Mouse (Mus musculus) left cerebral cortex, adult 9 months (tissue): Measurements from ENCODE around the gene Jam3.

Source experiments
- DNase-seq, 2 experiments: peaks; one replicate each; pipeline ENCODE4 v3.0.0; 2022; ENCODE audit warnings: low spot score in 2 of 2

The Jam3 gene

GRCm38 (mm10) chr9:27154763-27155530 is at the start of gene Jam3:
Gene Jam3 (minus strand): TSS chr9:27155421.
- DNase-seq: peak; percentile 82 to 95

- DNase-seq: no peak
Measured at GRCm38 (mm10) chr9:27204201-27204600, 49.0 kb upstream of the Jam3 start.

DNA sequence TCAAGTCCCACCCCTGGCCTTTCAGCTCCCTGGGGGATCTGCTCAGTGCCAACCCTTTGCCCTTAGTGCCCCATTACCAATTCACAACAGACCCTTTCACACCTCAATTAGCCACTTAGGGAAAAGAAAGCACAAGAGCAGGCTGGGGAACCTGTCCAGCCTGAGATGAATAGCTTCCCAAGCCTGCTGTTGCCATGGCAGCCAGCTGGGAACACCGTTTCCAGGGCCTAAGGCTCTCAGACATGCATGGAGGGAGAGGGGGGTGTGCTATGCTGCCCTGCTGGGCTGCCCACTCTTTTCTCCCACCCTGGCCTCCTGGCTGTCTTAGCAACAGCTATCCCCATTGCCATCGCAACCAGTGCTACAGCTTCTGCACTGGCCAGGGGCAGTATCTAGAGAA is 47.9 kb upstream of the Jam3 start:
- peak in 1 of 2 experiments; percentile 80 for DNase-seq

GRCm38 (mm10) chr9:27201472-27202219 is 46.4 kb upstream of the Jam3 start:
- peak in 1 of 2 experiments; percentile 68 for DNase-seq

DNA sequence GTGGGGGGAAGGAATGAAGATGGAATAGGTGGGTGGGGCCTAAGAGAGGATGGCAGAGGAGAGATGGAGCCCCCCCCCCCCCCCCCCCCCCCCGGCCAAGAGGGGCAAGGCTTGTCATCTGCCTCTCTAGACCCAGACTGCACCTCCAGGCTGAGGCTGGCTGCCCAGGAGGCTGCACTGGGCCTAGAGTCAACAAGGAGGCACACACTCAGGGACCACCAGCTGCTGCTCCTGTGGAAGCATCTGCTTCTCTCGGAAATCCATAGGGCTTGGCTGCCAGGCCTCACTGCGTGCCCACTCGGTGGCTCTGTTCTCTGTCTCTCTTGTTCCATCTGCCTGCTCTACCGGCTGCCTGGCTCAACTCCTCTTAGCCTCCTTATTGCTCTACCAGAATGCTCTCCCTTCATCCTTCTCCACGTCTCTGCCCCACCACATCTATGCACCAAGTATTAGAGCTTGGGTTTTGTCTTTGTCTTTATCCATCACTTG is 38.4 kb upstream of the Jam3 start:
- peak in 1 of 2 experiments; percentile 83 for DNase-seq

GRCm38 (mm10) chr9:27192761-27193591 is 37.8 kb upstream of the Jam3 start:
- no peak for DNase-seq

- DNase-seq: peak; percentile 75 to 90
Measured at GRCm38 (mm10) chr9:27192001-27192760, 37.0 kb upstream of the Jam3 start.

DNA sequence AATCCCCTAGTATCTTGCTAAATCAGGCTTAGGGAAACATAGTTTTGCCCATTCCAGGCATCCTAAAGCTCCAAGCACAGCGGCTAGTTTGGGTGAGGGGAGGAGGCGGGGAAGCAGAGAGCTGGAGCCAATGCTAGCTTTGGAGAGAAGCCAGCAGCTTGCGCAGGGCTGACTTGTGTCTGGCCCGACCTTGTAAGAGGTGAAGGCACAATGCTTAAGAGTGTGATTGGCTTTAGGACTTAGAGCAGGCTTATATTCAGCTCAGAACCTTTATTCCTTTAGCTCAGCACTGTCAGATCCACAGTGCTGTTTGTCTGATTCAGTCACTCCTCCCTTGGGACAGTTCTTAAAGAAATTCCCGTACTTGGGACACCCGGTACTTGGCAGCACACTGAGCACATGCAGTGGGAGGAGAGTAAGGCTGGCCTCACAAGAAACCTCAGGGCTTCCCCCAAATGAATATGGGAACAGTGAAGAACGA is 36.3 kb upstream of the Jam3 start:
- no peak for DNase-seq

GRCm38 (mm10) chr9:27190461-27190860 is 35.2 kb upstream of the Jam3 start:
- DNase-seq: peak in 1 of 2 experiments; percentile 51

DNA sequence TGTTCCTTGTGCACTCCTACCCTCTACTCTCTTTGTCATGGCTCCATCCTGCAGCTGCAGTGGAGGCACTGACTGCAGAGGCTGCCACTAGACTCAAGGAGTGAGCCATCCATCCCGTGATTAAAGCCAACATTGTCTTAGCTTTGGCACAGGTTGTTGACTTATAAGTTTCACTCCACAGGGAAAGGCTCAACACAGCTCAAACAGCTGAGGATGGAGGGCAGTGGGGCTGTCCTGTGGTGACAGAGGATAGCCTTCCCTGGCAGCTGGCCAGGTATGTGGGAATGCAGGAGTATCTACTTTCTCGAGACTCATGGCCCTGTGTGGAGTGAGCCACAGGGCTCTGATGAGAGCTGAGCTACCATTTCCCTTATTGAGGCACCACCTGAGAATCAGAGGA is 34.1 kb upstream of the Jam3 start:
- DNase-seq: no peak

DNA sequence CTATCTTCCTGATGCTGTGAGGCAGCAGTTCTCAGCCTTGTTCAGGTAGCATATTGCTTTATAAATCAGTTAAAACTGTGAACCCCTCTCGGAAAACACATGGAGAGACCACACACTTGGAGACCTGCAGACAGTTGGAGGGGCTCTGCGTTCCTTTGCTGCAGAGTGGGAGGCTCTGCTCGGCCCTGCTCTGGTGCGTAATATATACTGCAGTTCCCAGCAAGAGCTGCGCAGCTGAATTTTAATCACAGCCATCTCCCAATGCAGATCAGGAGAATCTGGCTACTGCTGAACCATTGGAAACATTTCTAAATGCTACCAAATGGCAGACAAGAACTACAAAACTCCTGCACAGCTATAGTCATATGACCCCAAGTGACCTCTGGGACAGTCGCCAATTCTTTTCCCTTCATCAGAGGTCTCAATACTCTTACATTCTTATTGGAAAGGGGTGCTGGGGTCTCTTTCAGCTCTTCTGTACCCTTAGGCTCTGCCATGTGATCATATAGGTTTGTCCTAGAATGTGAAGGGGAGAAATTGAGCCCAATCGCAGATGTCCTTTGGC is 33.5 kb upstream of the Jam3 start:
- no peak for DNase-seq

- no peak for DNase-seq
Measured at GRCm38 (mm10) chr9:27185820-27186219, 30.6 kb upstream of the Jam3 start.

DNA sequence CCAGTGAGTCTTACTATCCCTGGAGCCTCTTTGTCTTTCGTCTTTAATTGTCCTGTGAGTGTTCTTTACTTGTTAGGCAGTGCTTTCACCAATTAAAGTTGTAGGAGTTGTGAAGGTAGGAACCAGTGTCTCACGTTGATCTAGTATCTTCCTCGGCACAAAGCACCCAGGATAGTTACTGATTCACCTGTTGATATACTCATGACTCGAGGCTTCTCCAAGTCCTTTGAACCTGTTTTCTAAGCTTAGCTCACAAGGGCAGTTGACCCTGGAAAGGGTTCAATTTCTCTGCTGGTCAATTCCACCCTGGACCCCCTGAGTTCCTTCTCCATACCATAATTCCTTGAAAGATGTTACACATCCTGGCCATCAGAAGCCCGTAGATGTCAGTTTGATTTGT is 26.9 kb upstream of the Jam3 start:
- no peak for DNase-seq

GRCm38 (mm10) chr9:27180492-27180891 is 25.3 kb upstream of the Jam3 start:
- DNase-seq: peak in 1 of 2 experiments; percentile 44

DNA sequence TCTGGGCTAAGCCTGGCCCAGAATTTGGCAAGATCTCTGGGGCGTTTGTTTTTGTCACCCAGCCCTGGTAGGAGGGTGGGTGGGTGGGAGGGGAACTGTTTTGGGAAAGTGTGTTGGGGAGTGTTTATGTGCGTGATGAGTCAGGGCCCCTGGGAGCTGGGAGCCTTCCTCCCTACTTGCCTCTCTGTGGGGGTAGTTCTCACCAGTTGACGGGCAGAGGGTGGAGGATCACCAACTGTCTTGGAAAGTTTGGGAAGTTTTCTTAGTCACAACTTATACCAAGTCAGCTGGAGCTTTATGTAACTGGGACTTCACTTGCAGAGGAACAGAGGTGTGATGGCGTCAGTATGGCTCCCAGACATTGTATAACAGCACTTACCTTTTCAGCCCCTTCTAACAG is 23.7 kb upstream of the Jam3 start:
- DNase-seq: peak; percentile 72 to 83

GRCm38 (mm10) chr9:27176154-27176553 is 20.9 kb upstream of the Jam3 start:
- peak in 1 of 2 experiments; percentile 85 for DNase-seq

GRCm38 (mm10) chr9:27175682-27176081 is 20.5 kb upstream of the Jam3 start:
- no peak for DNase-seq

DNA sequence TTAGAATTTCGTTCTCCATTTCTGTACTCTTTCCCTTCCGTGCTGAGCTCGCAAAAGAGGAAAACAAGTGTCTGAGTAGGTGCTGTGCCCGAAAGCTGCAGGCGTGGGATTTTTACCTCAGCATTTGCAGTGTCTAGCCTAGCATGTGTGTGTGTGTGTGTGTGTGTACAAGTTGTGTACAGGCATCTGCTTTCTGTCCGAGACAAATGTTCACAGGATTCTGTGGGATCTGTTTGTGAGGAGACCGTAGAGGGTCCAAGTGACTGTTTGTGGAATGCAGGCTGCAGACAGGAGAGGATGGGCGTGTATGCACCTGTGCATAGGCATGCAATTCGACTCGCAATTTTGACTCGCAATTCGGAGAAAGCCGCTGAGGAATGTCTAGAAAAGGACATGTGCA is 20.0 kb upstream of the Jam3 start:
- DNase-seq: peak in 1 of 2 experiments; percentile 68

DNA sequence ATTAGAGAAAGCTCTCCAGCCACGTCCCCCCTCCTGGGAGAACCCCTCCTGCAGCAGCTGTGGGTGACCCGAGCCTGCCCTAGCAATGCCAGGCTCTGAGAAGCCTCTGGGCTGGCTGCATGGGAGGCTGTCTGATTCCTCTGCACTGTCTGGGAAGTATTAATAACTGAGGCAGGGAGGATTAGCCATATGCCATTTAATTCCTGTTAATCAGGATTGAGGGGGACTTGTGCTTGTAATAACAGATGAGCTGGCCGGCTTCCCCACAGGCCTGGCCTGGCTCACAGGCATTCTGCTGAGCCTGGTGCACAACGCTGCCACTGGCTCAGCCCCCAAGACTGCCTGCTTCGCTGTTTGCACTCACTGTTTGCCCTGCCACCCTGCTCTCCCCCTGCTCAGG is 18.9 kb upstream of the Jam3 start:
- no peak for DNase-seq

- DNase-seq: no peak
Measured at GRCm38 (mm10) chr9:27173646-27174045, 18.4 kb upstream of the Jam3 start.

DNA sequence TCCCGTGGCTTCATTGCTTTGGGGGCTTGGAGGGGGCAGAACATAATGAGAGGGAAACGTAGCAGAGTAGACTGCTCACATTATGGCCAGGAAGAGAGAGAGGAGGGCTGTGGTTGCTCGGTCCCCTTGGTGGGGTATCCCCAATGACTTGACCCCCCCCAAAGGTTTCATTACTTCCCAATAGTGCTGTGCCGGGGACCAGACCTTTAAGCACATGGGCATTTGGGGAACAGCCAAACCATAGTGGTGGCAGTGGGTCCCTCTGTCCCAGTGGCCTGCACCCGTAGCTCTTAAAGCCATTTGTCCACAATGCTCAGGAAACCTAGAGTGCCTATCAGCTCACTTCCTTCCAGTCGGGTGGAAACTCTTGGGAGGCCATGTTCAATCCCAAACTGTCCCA is 17.6 kb upstream of the Jam3 start:
- no peak for DNase-seq
